Mouse (Mus musculus) adrenal gland, adult 2 months (tissue): Measurements from ENCODE around the gene Golga5. TPM values are rescaled to one million over a fixed set of nuclear protein-coding genes. Genes with fewer than 3 reads are reported as not detected.
A peak's percentile ranks its signal among the peaks of the same experiment; 100 is the strongest.

Source experiments
- DNase-seq: peaks from one replicate; pipeline ENCODE4 v3.0.0; 2021
- polyA plus RNA-seq: library from polyadenylated mRNA; depleted of rRNA; stranded (reverse); fragments of >200 nt; gene quantifications from 2 replicates; pipeline ENCODE4 v1.2.3, GENCODE M21; 2012; rRNA removed
- total RNA-seq, 2 experiments: library from RNA; stranded (reverse); gene quantifications; 2 replicates each; pipeline ENCODE4 v1.2.3; 2021

Golga5 gene
- total and polyA plus RNA-seq, 3 experiments, result 5.2 to 43.0 (median 38.2) TPM

DNA sequence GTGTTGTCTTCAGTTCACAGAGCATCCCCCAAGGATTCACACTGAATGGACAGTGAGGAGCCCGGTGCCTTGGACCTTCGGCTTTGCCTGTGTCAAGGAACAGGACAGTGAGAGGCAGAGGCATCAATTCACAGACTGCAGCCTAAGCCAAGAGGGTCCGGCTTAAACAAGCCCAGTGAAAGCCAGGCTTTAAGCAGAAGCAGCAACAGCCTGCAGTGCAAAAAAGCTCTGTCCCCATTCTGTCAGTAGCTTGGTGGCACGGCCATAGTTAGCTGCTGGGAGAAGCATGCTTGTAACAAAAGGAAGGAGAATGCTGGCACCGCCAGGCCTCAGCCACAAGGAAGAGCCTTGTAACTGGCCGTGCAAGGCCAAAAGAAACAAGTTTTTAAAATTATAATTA, 45.2 kb downstream of the Golga5 start:
- no peak for DNase-seq

GRCm38 (mm10) chr12:102514751-102515150, 45.8 kb downstream of the Golga5 start:
- no peak for DNase-seq

DNA sequence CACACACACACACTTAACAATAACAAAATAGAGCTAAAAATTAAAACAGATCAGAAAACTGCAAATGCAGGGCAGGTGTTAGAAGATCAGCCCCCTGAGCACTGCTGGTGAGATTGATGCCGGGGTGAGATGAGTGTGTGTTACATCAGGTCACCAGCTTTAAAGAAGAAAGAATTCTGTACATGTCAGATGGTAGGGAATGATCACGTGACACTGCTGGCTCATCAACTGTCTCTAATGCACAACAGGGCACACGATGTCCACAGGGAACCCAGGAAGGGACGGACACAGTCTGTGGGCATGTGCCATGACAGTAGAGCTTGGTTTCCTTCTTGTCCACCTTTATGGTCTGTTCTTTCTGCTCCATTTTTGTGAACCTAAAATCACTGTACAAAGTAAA, 47.2 kb downstream of the Golga5 start:
- no peak for DNase-seq

DNA sequence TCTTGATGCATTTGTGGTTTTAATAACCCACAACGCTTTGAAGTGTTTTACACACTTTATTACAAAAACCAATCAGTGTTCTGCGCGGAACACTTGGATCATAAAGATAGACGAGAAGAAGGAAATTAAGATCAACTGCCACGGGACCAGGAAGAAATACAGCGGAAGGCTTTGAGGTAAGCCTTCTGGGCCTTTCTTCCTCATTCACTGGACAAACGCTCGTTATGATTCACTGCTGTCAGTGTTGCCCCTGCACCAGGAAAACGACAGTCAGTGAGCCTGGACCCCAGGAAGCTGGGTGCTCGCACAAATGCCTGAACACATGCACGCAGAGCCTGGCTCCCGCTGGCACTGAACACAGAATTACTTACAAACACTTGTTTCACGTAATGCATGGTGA, 48.7 kb downstream of the Golga5 start:
- no peak for DNase-seq

DNA sequence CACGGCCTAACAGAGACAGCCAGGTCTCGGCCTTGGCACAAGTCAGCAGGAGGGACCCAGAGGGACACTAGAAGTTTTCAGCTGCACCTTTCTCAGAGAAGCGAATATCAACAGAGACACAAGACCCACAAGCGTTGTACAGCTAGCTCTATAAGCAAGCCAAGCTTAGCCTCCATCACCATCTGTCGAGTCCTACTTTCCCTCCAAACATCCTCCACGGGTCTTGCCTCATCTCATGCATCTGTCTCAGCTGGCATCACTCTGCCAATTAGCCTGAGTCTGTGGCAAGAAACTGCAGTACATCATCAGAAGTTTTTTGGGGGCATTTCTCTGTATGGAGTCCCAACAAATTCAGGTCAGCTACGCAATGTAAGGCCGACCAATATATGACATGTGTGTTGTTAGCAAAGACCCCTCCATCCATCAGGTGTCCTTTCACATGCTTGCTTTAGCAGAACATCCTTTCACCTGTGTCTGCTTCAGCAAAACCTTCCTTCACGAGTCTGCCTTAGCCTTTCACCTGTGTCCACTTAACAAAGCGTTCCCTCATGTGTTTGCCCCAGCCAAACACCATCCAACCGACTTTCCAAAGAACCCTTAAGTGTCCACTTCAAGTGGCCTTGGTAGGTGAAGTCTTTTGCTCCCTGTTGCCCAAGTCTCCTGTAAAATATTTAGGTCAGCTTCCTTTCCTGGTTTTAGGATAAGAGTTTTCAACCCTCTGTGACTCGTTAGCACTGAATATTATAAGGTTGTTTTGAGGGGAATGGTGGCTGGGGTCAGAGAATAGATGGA, 51.2 kb downstream of the Golga5 start:
- DNase-seq, result no peak

GRCm38 (mm10) chr12:102521777-102522319, 52.9 kb downstream of the Golga5 start:
- DNase-seq, result peak; percentile 16

- no peak for DNase-seq
Measured at GRCm38 (mm10) chr12:102524216-102524615, 55.3 kb downstream of the Golga5 start.

DNA sequence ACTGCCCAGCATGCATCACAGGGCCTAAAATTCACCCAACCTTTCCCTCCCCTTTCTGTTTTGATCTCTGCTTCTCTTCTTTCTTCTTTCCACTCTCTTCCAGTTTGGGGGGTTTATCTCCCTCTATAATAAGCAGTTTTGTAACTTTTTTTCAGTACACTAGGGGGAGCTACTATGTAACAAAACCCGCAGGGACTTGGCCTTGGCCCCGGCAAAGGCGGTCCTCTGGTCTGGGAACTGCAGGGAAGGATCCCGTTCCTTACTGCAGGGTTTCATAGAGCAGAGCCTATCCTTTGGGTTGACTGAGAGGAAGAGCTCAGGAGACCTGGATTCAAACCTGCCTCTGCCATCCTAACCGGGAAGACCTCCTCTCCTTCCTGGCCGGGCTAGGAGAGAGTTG, 55.8 kb downstream of the Golga5 start:
- peak; percentile 29 for DNase-seq

- no peak for DNase-seq
Measured at GRCm38 (mm10) chr12:102527989-102528388, 59.1 kb downstream of the Golga5 start.

GRCm38 (mm10) chr12:102535796-102536195, 66.9 kb downstream of the Golga5 start:
- DNase-seq, result no peak

GRCm38 (mm10) chr12:102540278-102540677, 71.3 kb downstream of the Golga5 start:
- DNase-seq, result no peak

DNA sequence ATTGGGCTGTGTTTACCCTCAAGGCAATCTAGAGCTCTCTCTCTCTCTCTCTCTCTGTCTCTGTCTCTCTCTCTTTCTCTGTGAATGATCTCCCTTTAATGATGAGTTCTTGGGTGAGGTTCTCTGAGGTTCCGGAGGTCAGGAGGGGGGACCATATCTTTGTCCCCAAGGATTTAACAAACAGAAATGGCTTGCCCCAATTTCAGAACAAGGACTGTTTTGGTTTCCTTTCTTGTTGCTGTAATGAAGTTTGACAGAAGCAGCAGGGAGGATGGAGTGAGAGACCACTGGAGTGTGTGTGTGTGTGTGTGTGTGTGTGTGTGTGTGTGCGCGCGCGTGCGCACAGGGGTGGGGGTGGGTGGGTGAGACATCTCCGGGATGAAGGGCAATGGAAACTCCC, 72.2 kb downstream of the Golga5 start:
- no peak for DNase-seq

DNA sequence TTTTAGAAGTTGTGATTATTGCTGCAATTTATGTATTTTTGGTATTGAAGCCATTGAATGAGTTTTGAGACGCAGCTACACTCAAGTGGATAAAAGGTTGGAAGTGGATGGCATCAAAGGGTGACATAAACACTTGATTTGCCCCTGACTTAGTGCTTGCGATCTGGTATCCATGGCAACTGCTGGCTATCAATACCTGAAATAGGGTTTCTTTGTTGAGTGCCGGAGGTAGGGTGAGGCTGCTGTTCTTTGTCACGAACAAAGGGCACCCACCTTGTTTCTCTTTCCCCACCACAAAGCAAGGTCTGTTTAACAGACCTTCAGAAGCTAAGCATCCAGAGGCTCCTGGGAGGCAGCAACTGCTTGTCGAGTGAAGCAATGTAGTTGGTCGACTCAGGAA, 76.2 kb downstream of the Golga5 start:
- DNase-seq, result no peak

Other genes starting within 250 kb of the Golga5 start
- gene Rin3, start 186.1 kb upstream of the Golga5 start, total RNA-seq, result 10 to 100 TPM; 12.3 to 15.1 TPM
- gene Rin3, start 186.1 kb upstream of the Golga5 start, polyA plus RNA-seq, result 7.4 and 8.9 TPM in 2 replicates
- gene Lgmn, start 29.3 kb upstream of the Golga5 start, total RNA-seq, result 100 to 1,000 TPM; 116 to 129 TPM
- 111 and 133 TPM in 2 replicates for gene Lgmn, start 29.3 kb upstream of the Golga5 start, polyA plus RNA-seq
- 1,000 to 10,000 TPM; 1,470 to 2,168 TPM for gene Chga, start 85.8 kb downstream of the Golga5 start, total RNA-seq
- 4,298 and 5,253 TPM in 2 replicates for gene Chga, start 85.8 kb downstream of the Golga5 start, polyA plus RNA-seq
- gene Itpk1, start 235.8 kb downstream of the Golga5 start, total RNA-seq, result 10 to 100 TPM; 54.9 to 99.2 TPM
- 50.8 and 70.9 TPM in 2 replicates for gene Itpk1, start 235.8 kb downstream of the Golga5 start, polyA plus RNA-seq